Mouse (Mus musculus) layer of hippocampus, postnatal 36 days (tissue): ENCODE measurements at regions not wholly inside any gene's neighbourhood (a gene's known extent, or its start where the extent isn't known, plus 50 kb on each side); places are given as distances from the start of the nearest gene placed in this dataset.

Experiments
- DNase-seq, 2 experiments: peaks; one replicate each; pipeline ENCODE4 v3.0.0; 2022

GRCm38 (mm10) chr11:18821384-18821783, 197.4 kb downstream of the Meis1 start:
- no peak for DNase-seq

- no peak for DNase-seq
Measured at GRCm38 (mm10) chr11:18814110-18814509, 204.7 kb downstream of the Meis1 start.

DNA sequence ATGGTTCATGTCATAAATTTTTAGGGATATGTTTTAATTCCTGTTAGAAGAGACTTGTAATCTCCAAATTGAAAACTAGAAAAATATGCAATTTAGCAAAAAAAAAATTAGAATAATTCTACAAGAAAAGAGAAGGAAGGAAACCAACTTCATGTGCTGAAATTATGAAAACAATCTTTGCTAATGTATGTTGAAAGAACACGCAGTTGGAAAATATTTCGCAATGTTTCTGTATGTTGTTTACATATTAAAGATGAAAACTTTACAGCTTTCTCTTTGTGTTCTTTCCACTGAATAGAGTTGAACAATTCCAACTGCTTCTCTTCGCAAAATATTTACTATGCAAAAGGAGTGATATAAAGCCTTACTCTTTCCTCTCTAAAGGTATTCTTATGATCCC, 251.3 kb downstream of the Meis1 start:
- no peak for DNase-seq

DNA sequence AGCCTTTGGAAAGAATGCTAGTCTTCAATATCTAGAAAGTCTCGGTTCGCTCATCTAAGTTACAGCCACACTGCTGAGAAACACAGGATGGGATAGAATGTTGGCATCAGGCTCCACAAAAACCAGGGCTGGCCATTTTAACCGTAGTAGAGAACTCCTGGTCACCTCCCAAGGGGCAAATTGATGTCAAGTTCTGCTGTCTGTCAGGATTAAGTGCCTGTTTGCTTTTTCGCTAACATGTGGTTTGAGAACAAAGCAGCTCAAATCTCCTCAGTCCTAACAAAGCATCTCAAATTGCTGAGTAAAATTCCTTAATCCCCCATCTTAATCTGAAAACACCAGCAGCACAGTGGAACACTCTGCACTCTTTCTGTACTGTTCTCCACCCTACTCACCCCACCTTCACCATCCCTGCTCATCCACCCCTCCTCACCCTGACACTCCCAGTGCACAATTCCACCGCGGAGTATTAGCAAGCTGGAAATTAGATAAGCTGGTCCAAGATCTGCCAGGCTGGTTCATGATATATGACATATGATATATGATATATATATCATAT, 252.2 kb downstream of the Meis1 start:
- no peak for DNase-seq

DNA sequence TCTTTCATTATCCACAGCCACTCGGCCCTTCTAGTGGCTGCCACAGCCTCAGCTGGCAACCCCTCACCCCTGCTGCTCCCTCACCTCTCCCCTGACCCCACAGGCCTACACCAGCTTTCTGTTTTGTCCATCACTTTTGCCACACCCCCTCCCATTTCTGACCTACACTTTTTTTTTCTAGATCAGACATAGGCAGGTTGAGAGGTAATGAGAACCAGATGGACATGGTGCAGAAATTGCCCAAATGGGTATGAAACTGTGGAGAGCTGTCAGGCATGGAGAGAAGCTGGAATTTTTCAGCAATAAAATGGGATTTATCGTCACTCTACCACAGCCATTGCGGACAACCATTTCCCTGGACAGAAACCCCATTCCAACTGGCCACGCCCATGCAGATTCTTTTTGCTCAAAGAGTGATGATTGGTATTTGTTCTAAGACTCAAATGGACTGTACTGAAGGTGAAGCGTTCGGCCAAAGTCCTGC, 260.2 kb downstream of the Meis1 start:
- DNase-seq: no peak

- no peak for DNase-seq
Measured at GRCm38 (mm10) chr11:18756576-18756975, 262.2 kb downstream of the Meis1 start.

GRCm38 (mm10) chr11:18754732-18755525, 263.9 kb downstream of the Meis1 start:
- DNase-seq: no peak

- DNase-seq: no peak
Measured at GRCm38 (mm10) chr11:18753856-18754255, 264.9 kb downstream of the Meis1 start.

DNA sequence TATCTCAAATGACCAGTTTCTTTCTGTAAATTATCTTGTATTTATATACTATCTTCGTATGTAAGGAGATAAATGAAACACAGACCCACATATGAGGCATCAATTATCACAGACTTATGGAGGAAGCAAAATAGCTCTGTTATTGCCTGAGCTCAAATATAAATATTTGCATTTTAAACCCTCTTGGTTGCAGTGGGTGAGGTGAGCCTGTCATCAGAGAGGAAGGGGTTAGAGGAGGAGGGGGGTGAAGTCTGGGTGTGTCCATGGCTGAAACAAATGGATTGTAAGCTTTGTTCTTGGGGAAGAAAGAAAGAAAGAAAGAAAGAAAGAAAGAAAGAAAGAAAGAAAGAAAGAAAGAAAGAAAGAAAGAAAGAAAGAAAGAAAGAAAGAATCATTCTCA, 265.5 kb downstream of the Meis1 start:
- no peak for DNase-seq

DNA sequence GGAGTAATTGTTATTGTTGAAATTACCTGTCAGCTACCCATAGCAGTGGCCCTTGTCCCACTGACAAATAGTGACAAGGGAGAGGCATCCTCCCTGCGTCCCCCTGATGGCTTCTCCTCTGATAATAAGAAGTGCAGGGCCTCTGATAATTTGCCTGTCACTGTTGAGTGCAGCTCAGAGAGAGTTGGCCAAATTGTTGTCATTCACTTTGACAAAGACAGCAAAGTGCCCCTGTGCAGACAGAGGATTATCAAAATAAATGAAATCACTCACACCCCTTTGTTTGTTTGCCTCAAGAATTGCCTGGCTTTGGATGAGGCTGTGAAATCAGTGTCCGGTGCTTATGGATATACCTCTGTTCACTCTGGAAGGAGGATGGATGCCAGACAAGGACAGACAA, 266.3 kb downstream of the Meis1 start:
- no peak for DNase-seq

- no peak for DNase-seq
Measured at GRCm38 (mm10) chr11:18750911-18751841, 267.6 kb downstream of the Meis1 start.

- DNase-seq: no peak
Measured at GRCm38 (mm10) chr11:18750080-18750375, 268.8 kb downstream of the Meis1 start.

GRCm38 (mm10) chr11:18749265-18750079, 269.3 kb downstream of the Meis1 start:
- DNase-seq: no peak

- no peak for DNase-seq
Measured at GRCm38 (mm10) chr11:18747871-18748461, 270.8 kb downstream of the Meis1 start.

DNA sequence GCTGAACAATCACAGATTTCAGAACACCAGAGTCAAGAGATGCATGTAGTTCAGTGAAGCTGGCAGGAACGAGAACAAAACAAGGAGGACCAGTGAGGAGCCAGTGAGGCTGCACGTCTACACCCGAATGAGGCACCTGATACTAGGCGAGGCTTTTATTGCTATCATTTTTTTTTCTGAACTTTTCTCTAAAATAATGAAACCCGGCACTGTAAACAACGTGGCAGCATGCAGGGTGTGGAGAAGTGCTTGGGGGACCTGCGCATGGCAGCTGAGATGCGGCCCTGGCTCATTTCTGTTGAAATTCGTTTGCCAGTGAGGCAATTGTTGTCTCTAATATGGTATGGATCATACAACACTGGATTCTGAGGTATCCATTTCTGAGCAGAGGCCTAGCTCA, 271.4 kb downstream of the Meis1 start:
- DNase-seq: no peak

GRCm38 (mm10) chr11:18746486-18746885, 272.3 kb downstream of the Meis1 start:
- no peak for DNase-seq

DNA sequence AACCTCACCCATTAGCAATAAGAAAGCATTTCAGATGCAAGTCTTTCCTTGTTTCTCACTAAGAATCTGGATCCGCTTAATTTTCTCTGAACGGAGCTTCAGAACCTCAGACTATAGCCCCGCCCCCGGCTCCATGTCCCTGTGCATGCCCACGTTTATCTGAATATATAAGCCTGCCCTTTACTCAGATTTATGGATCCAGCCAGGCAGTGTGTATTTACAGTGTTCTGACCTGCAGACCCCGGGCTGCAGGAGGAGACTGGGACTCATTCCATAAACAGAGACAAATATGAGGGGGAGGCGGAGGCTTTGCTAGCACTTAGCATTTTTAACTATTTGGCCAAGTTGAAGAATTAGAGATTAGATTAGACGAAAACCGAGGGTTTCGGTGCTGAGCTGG, 272.9 kb downstream of the Meis1 start:
- DNase-seq: no peak

DNA sequence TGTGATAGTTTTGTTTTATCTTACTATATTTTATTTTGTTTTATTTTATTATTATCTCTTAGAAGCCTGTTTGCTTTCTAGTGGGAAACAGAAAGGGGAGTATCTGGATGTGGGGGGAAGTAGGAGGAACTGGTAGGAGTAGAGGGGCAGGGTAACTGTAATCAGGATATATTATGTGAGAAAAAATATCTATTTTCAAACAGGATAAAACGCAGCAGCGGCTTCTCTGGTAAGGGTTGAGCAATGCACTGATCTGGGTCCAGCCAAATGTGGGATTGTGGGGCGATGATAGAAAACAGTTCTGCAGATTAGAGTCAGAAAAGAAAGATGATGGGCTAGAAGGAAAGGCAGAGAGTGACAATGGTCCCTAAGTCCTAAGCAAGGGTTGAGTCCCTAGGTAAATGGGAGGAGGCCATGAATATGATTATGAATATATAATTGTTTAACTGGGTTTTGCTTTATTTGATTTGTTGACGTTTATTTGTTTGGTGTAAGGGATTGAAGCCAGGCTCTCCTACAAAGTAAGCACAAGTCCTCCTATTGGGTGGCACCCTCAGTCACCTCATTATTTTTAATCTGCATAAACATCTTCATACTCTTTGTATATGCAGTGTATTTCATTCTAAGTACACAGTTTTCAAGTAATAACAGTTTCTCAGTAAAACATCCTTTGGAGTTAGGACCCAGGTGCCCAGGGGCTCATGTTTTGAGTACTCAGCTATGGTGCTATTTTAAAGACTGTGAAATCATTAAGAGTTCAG, 283.7 kb downstream of the Meis1 start:
- no peak for DNase-seq

DNA sequence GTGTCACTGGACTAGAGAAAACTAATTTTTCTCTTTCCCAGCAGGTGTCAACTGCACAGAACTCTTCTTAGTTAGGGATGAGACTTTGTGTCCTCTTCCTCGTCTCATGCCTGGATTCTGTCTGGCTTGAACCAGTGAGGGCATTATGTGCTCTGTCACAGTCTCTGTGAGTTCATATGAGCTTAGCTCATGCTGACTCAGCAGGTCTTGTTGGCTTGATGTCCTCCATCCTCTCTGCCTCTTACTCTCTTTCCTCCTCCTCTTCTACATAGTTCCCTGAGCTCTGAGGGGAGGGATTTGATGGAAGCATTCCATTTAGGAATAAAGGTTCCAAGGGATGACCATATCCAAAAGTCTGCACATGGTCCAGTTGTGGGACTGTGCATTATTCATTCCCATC, 284.7 kb downstream of the Meis1 start:
- no peak for DNase-seq

GRCm38 (mm10) chr11:18729742-18730141, 289.0 kb downstream of the Meis1 start:
- DNase-seq: no peak

DNA sequence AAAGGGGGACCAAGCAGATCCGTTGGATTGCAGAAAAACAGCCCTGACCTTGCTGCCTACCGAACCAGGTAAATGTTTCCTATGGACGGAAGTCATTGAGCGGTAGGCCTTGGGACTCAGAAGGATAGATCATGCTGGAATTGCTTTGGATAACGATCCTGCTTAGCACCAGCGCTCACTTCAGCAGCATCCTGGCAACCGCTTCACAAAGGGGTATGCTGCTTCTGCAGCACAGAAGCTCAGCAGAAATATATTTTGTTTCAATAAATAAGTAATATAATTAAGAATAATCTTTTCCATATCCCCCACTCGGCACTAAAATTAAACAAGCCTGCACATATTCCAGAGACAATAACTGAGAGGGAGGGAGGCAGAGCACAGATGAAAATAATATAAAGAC, 296.0 kb downstream of the Meis1 start:
- DNase-seq: no peak

DNA sequence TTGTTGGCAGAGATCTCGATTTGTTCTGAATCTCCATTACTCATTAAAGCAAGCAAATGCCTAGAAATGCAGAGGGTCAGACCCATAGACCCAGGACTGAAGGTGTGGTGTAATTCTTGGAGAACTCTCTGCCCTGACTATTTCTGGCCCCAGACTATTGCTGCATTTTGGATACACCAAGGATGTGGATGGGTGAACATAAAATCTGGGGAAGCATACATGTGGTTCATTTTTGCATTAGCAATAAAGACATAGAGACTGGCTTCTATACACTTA, 303.0 kb downstream of the Meis1 start:
- no peak for DNase-seq
